Mouse (Mus musculus) heart, adult 2 months (tissue): Measurements from ENCODE around the gene Scgb2a2. TPM values are rescaled to one million over a fixed set of nuclear protein-coding genes. Genes with fewer than 3 reads are reported as not detected.
"Not testable (repeated sequence)": the region's sequence is repeated elsewhere in the genome, so short reads cannot be mapped to it uniquely, and the experiment has no call there.

Source experiments
- DNase-seq, 2 experiments: peaks; one replicate each; pipeline ENCODE4 v3.0.0; 2021
- H3K27ac ChIP-seq: fragments of 200-600 bp; 2 replicates; pipeline ENCODE4 v1.8.1; 2022
- H3K27me3 ChIP-seq: fragments of 200-500 bp; 2 replicates; pipeline ENCODE4 v1.6.1; 2012; ENCODE audit warnings: mild to moderate bottlenecking, low read length, inconsistent platforms, mixed read lengths; ENCODE audit not compliant: control insufficient read depth, insufficient read depth
- H3K36me3 ChIP-seq: fragments of 200-500 bp; 2 replicates; pipeline ENCODE4 v1.6.1; 2012; ENCODE audit warnings: low read length, inconsistent platforms; ENCODE audit not compliant: control insufficient read depth, insufficient read depth
- H3K4me1 ChIP-seq: fragments of 200-500 bp; 2 replicates; pipeline ENCODE4 v1.6.1; 2011; ENCODE audit warnings: low read length; ENCODE audit not compliant: control insufficient read depth, insufficient read depth
- H3K4me3 ChIP-seq: fragments of 200-600 bp; 2 replicates; pipeline ENCODE4 v1.8.1; 2022
- H3K79me2 ChIP-seq: fragments of 200-500 bp; replicated peaks from 2 replicates; pipeline ENCODE4 v1.6.1; 2012; ENCODE audit warnings: mild to moderate bottlenecking, inconsistent platforms, low read length, moderate library complexity, mixed read lengths; ENCODE audit not compliant: control insufficient read depth, insufficient read depth
- H3K9ac ChIP-seq: fragments of 200-500 bp; 2 replicates; pipeline ENCODE4 v1.6.1; 2012; ENCODE audit warnings: low read depth, mild to moderate bottlenecking, control low read depth, inconsistent platforms, low read length, mixed read lengths
- CTCF ChIP-seq: fragments of 200-600 bp; IDR thresholded peaks from 2 replicates; pipeline ENCODE4 v1.8.1; 2022; ENCODE audit warnings: antibody characterized with exemption, mild to moderate bottlenecking, moderate library complexity
- EP300 ChIP-seq: fragments of 200-500 bp; IDR thresholded peaks from 2 replicates; pipeline ENCODE4 v1.6.1; 2011; ENCODE audit warnings: low read depth, low read length, control low read depth; ENCODE audit not compliant: insufficient read depth
- POLR2A ChIP-seq: fragments of 200-500 bp; IDR thresholded peaks from 2 replicates; pipeline ENCODE4 v1.6.1; 2011; ENCODE audit warnings: mild to moderate bottlenecking, low read depth, low read length, control low read depth; ENCODE audit not compliant: insufficient read depth
- WGBS: fragments of 180-500 bp; shearing (Covaris S2); methylation state at CpG from one replicate; pipeline ENCODE4 v1.1.7; 2018; 5-methylcytosine and 5-hydroxymethylcytosine counted together
- intact Hi-C: fragments of 180-260 bp; cut with DNase I; formaldehyde crosslinking; loops from one replicate; pipeline ENCODE4 v1.15.1; 2025
- microRNA-seq, 2 experiments: library from miRNA; unstranded; fragments of <30 nt; microRNA quantifications; one replicate each; pipeline ENCODE4 v1.2.0; 2021
- polyA plus RNA-seq: library from polyadenylated mRNA; depleted of rRNA; stranded (reverse); fragments of >200 nt; gene quantifications from 2 replicates; pipeline ENCODE4 v1.2.3, GENCODE M21; 2012; rRNA removed
- total RNA-seq, 2 experiments: library from RNA; stranded (reverse); gene quantifications; 2 replicates each; pipeline ENCODE4 v1.2.3; 2021

Gene Scgb2a2
- total and polyA plus RNA-seq, 3 experiments = not detected

- intact Hi-C loops = no loop called here
- no peaks in the 10 kb centered on the region for H3K27me3 ChIP-seq
- peak within 1 kb of the TSS; percentile 56 for H3K9ac ChIP-seq
- DNase-seq = peak; percentile 90 to 96
- peak within 1 kb of the TSS; percentile 76 for H3K27ac ChIP-seq
- H3K79me2 ChIP-seq = peaks cover 3% of the 10 kb centered on the region; the same call in 1 of the 2 replicates
- WGBS = under 1% methylated on average over 58 of the region's 58 CpGs
- TF ChIP-seq EP300 (peak; percentile 58; the same call in 1 of the 2 replicates), POLR2A (peak; percentile 98), CTCF (no peak)
- H3K4me1 ChIP-seq = peaks cover 1% of the 10 kb centered on the region
- no peaks in the 10 kb centered on the region; the same call in 1 of the 2 replicates for H3K36me3 ChIP-seq
- H3K4me3 ChIP-seq = peak within 1 kb of the TSS; percentile 87
Measured at GRCm38 (mm10) chr19:9899072-9899779, 51.9 kb downstream of the Scgb2a2 start, which contains the start of gene Incenp. Gene Incenp, minus strand, starts transcription at chr19:9899551.

DNA sequence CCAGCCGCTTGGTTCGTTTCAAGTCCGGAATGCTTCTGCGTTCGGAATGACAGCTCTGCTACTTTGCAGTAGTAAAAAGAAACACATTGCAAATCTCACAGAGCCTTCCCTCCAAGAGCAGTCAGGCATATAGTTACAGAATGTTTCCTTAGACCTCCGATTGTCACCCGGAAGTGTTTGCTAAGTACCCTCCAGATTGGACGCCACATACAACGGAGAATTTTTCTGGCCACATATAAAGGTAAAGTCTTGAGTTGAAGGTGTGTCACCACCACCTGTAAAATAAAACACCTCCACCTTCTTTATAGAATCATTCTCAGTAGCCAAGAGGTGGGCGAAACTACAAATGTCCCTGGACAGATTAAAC is 52.4 kb downstream of the Scgb2a2 start:
- peak overlapping the region; percentile 14 for H3K9ac ChIP-seq
- H3K4me3 ChIP-seq = peak overlapping the region; percentile 87
- intact Hi-C loops = no loop called here
- no peak for TF ChIP-seq POLR2A
- TF ChIP-seq EP300 = no peak
- TF ChIP-seq CTCF = no peak
- no peaks in the 10 kb centered on the region; the same call in 1 of the 2 replicates for H3K36me3 ChIP-seq
- H3K27ac ChIP-seq = peak overlapping the region; percentile 76
- DNase-seq = no peak
- H3K4me1 ChIP-seq = peaks cover 1% of the 10 kb centered on the region
- no peaks in the 10 kb centered on the region for H3K27me3 ChIP-seq
- H3K79me2 ChIP-seq = peaks cover 3% of the 10 kb centered on the region; the same call in 1 of the 2 replicates
- WGBS = 7% methylated on average over 10 of the region's 10 CpGs

- H3K36me3 ChIP-seq, DNase-seq, H3K79me2 ChIP-seq, intact Hi-C loops, H3K4me1 ChIP-seq, H3K9ac ChIP-seq, H3K27me3 ChIP-seq, H3K27ac ChIP-seq, H3K4me3 ChIP-seq: not testable (repeated sequence)
- WGBS = 95% methylated on average over 2 of the region's 2 CpGs
Measured at GRCm38 (mm10) chr19:9900696-9901095, 53.3 kb downstream of the Scgb2a2 start.

Small RNA genes within 50 kb of the gene (microRNA-seq; reads per million reads assigned to microRNA genes)
- gene Gm22369 = 0 reads per million in 2 experiments

Other genes starting within 250 kb of the Scgb2a2 start
- 1 to 10 TPM; 2.6 to 5.5 TPM for gene Incenp, start 52.0 kb downstream of the Scgb2a2 start, total RNA-seq
- gene Incenp, start 52.0 kb downstream of the Scgb2a2 start, polyA plus RNA-seq = 2.9 and 4.5 TPM in 2 replicates
- 1,000 to 10,000 TPM; 2,956 to 3,430 TPM for gene Fth1, start 133.0 kb downstream of the Scgb2a2 start, total RNA-seq
- gene Fth1, start 133.0 kb downstream of the Scgb2a2 start, polyA plus RNA-seq = 2,611 and 2,797 TPM in 2 replicates
- gene Best1, start 154.1 kb downstream of the Scgb2a2 start, total RNA-seq = under 1 TPM; 0.10 to 0.11 TPM
- gene Best1, start 154.1 kb downstream of the Scgb2a2 start, polyA plus RNA-seq = 0.45 and 0.47 TPM in 2 replicates
- 1 to 10 TPM; 5.9 to 6.5 TPM for gene Rab3il1, start 154.1 kb downstream of the Scgb2a2 start, total RNA-seq
- 11.1 and 14.2 TPM in 2 replicates for gene Rab3il1, start 154.1 kb downstream of the Scgb2a2 start, polyA plus RNA-seq
- gene Fads3, start 194.0 kb downstream of the Scgb2a2 start, total RNA-seq = 10 to 100 TPM; 29.7 to 33.7 TPM
- gene Fads3, start 194.0 kb downstream of the Scgb2a2 start, polyA plus RNA-seq = 104 and 135 TPM in 2 replicates